Mouse (Mus musculus): ENCODE results near the gene Nup107. TPM values are rescaled to one million over a fixed set of nuclear protein-coding genes. Genes with fewer than 3 reads are reported as not detected.
"Not testable (repeated sequence)": the region's sequence is repeated elsewhere in the genome, so short reads cannot be mapped to it uniquely, and the experiment has no call there.

The Nup107 gene
- polyA plus RNA-seq, 3 experiments from 2014 or later = 48.5 to 73.1 (median 57.4) TPM

- no peak for ATAC-seq
Measured at GRCm38 (mm10) chr10:117762281-117762830, 30.1 kb downstream of the Nup107 start.

GRCm38 (mm10) chr10:117761551-117761950 is 31.0 kb downstream of the Nup107 start:
- no peak for ATAC-seq

GRCm38 (mm10) chr10:117760831-117761335 is 31.6 kb downstream of the Nup107 start:
- ATAC-seq = no peak

- no peak for ATAC-seq
Measured at GRCm38 (mm10) chr10:117759844-117760630, 32.5 kb downstream of the Nup107 start.

GRCm38 (mm10) chr10:117758749-117759727 is 33.5 kb downstream of the Nup107 start:
- ATAC-seq = no peak

GRCm38 (mm10) chr10:117758344-117758743 is 34.2 kb downstream of the Nup107 start:
- ATAC-seq = not testable (repeated sequence)

- no peak for ATAC-seq
Measured at GRCm38 (mm10) chr10:117757796-117758342, 34.6 kb downstream of the Nup107 start.

- no peak for ATAC-seq
Measured at GRCm38 (mm10) chr10:117757259-117757658, 35.2 kb downstream of the Nup107 start.

GRCm38 (mm10) chr10:117756784-117757183 is 35.7 kb downstream of the Nup107 start:
- no peak for ATAC-seq

- no peak for ATAC-seq
Measured at GRCm38 (mm10) chr10:117755799-117756467, 36.6 kb downstream of the Nup107 start.

GRCm38 (mm10) chr10:117755086-117755798 is 37.3 kb downstream of the Nup107 start:
- no peak for ATAC-seq

- ATAC-seq = no peak
Measured at GRCm38 (mm10) chr10:117754609-117754940, 37.9 kb downstream of the Nup107 start.

GRCm38 (mm10) chr10:117753711-117754608 is 38.5 kb downstream of the Nup107 start:
- no peak for ATAC-seq

- no peak for ATAC-seq
Measured at GRCm38 (mm10) chr10:117752851-117753647, 39.5 kb downstream of the Nup107 start.

- ATAC-seq = no peak
Measured at GRCm38 (mm10) chr10:117752304-117752821, 40.1 kb downstream of the Nup107 start.

- ATAC-seq = no peak
Measured at GRCm38 (mm10) chr10:117751744-117752143, 40.8 kb downstream of the Nup107 start.

GRCm38 (mm10) chr10:117751282-117751610 is 41.3 kb downstream of the Nup107 start:
- no peak for ATAC-seq

GRCm38 (mm10) chr10:117750529-117751281 is 41.8 kb downstream of the Nup107 start:
- ATAC-seq = no peak

Measured in inflammation-experienced regulatory T-cells, adult 6 months (primary cell).